Mouse (Mus musculus) myocyte (in vitro differentiated cells): Measurements from ENCODE around the gene Eif3g. TPM values are rescaled to one million over a fixed set of nuclear protein-coding genes. Genes with fewer than 3 reads are reported as not detected.

Experiments used
- H3K27me3 ChIP-seq: one replicate; pipeline ENCODE4 v1.6.1; 2011; ENCODE audit not compliant: control insufficient read depth, insufficient read depth, insufficient read length
- H3K36me3 ChIP-seq: one replicate; pipeline ENCODE4 v1.6.1; 2011; ENCODE audit not compliant: control insufficient read depth, insufficient read depth
- H3K4me2 ChIP-seq: one replicate; pipeline ENCODE4 v1.6.1; 2011; ENCODE audit warnings: low read depth, control low read depth
- H3K4me3 ChIP-seq: one replicate; pipeline ENCODE4 v1.5.1; 2011; ENCODE audit warnings: mild to moderate bottlenecking, control low read depth, moderate library complexity
- H3K79me2 ChIP-seq: one replicate; pipeline ENCODE4 v1.6.1; 2011; ENCODE audit not compliant: control insufficient read depth, insufficient read depth
- H3ac ChIP-seq: one replicate; pipeline ENCODE4 v1.6.1; 2011; ENCODE audit not compliant: control insufficient read depth, insufficient read length
- CEBPB ChIP-seq: IDR thresholded peaks from 2 replicates; pipeline ENCODE4 v1.6.1; 2011; ENCODE audit warnings: mild to moderate bottlenecking, moderate library complexity; ENCODE audit not compliant: poor library complexity, insufficient read depth, severe bottlenecking
- E2F4 ChIP-seq: IDR thresholded peaks from one replicate; pipeline ENCODE4 v1.6.1; 2011; ENCODE audit warnings: mild to moderate bottlenecking, control low read depth, moderate library complexity; ENCODE audit not compliant: insufficient read depth
- MAX ChIP-seq: IDR thresholded peaks from one replicate; pipeline ENCODE4 v1.6.1; 2011; ENCODE audit warnings: low read depth, mild to moderate bottlenecking, control low read depth
- MYOD1 ChIP-seq, 3 experiments: IDR thresholded peaks; one replicate each; pipeline ENCODE4 v1.6.1; 2011; ENCODE audit warnings: control low read depth in 2 of 3, low read depth in 2 of 3, mild to moderate bottlenecking in 2 of 3, moderate library complexity in 1 of 3; ENCODE audit not compliant: insufficient read length in 2 of 3, control insufficient read depth in 1 of 3
- MYOG ChIP-seq, 3 experiments: IDR thresholded peaks; one replicate each; pipeline ENCODE4 v1.6.1; 2011; ENCODE audit warnings: control low read depth in 2 of 3, low read depth in 2 of 3, mild to moderate bottlenecking in 2 of 3; ENCODE audit not compliant: insufficient read length in 2 of 3, control insufficient read depth in 1 of 3, insufficient read depth in 1 of 3
- POLR2A ChIP-seq: IDR thresholded peaks from one replicate; pipeline ENCODE4 v1.6.1; 2011; ENCODE audit warnings: low read depth, mild to moderate bottlenecking, control low read depth, moderate library complexity; ENCODE audit not compliant: insufficient read length
- POLR2AphosphoS2 ChIP-seq: IDR thresholded peaks from one replicate; pipeline ENCODE4 v1.6.1; 2011; ENCODE audit warnings: low read depth, control low read depth; ENCODE audit not compliant: insufficient read length
- REST ChIP-seq: IDR thresholded peaks from one replicate; pipeline ENCODE4 v1.6.1; 2011; ENCODE audit warnings: mild to moderate bottlenecking, control low read depth, moderate library complexity; ENCODE audit not compliant: insufficient read depth, insufficient read length
- SRF ChIP-seq: IDR thresholded peaks from one replicate; pipeline ENCODE4 v1.6.1; 2011; ENCODE audit warnings: low read depth; ENCODE audit not compliant: control insufficient read depth, insufficient read length
- TCF12 ChIP-seq: IDR thresholded peaks from one replicate; pipeline ENCODE4 v1.6.1; 2011; ENCODE audit warnings: mild to moderate bottlenecking, control low read depth; ENCODE audit not compliant: poor library complexity, insufficient read depth, severe bottlenecking
- TCF3 ChIP-seq: IDR thresholded peaks from one replicate; pipeline ENCODE4 v1.6.1; 2011; ENCODE audit warnings: low read depth, control low read depth; ENCODE audit not compliant: insufficient read length
- USF1 ChIP-seq: IDR thresholded peaks from one replicate; pipeline ENCODE4 v1.6.1; 2011; ENCODE audit warnings: low read depth, mild to moderate bottlenecking, control low read depth, moderate library complexity
- polyA plus RNA-seq: library from polyadenylated mRNA; unstranded; fragments of >200 nt; fragmentation: generic; extraction: Trizol; gene quantifications from one replicate; pipeline ENCODE4 v1.2.1, GENCODE M21; 2012; ENCODE audit warnings: missing spikeins

Eif3g gene
- polyA plus RNA-seq, 1 experiment = 202 TPM

DNA sequence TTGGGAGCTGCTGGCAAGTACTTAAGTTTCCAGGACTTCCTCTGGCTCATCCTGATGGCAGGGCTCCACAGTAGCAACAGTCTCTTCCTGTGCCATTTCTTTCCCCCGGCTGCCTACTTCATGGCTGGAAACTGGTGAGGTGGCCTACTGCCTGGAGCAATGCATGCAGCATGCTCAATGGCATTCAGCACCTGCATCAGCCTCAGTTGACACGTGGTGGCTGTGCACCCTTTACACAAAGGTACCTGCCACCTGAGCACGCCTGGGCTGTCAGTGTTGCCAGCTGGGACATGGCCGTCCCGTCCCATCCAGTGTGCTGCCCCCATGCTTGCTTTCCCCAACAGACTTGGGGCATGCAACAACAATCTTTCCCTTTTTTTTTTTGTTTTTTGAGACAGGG is 5.4 kb downstream of the Eif3g start:
- Histone ChIP-seq H3K79me2 (peaks cover 30% of the 10 kb centered on the region), H3K27me3 (no peaks in the 10 kb centered on the region), H3K4me3 (no peak overlapping the region), H3K36me3 (peaks cover 29% of the 10 kb centered on the region), H3ac (no peak overlapping the region), H3K4me2 (no peak overlapping the region)
- TF ChIP-seq POLR2AphosphoS2 (peak; percentile 98), TCF12 (no peak), POLR2A (peak; percentile 80)

DNA sequence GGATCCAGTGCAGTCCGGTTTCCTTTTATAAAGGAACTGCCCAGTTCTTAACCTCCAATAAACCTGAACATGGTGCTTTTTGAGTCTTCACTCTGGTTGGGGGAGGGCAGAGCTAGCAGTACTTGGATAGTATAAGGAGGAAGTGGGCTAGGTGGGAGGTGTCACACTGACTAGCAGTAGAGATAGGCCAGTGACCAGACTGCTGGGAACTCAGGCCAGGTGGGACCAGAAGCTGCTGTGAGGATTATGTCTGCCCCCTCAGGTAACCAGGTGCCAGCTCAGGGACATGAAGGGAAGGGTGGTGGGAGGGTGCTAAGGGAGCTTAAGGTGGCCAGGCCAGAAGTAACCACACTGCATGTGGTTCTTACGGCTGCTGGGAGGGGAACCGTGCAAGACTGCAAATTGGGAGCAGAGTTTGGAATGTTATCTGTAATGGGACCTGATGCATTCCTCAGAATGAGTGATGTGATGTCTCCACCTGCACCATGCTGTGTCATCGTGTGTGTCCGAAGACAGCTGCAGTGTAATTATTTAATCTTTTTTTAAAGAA is 6.2 kb downstream of the Eif3g start:
- Histone ChIP-seq H3K4me2 (no peak overlapping the region), H3K36me3 (peaks cover 29% of the 10 kb centered on the region), H3K27me3 (no peaks in the 10 kb centered on the region), H3K79me2 (peaks cover 21% of the 10 kb centered on the region), H3ac (no peak overlapping the region), H3K4me3 (no peak overlapping the region)
- TF ChIP-seq SRF = no peak
- no peak for TF ChIP-seq USF1
- TF ChIP-seq POLR2A = peak; percentile 41
- no peak for TF ChIP-seq CEBPB
- TF ChIP-seq TCF12 = no peak
- TF ChIP-seq TCF3 = no peak
- no peak for TF ChIP-seq MYOG (IDR thresholded peaks at IDR 0.05; ENCODE audit: control insufficient read depth in 1 of 3, insufficient read depth in 1 of 3, insufficient read length in 2 of 3, low read depth in 2 of 3)
- TF ChIP-seq POLR2AphosphoS2 = peak; percentile 88
- TF ChIP-seq MAX = no peak

GRCm38 (mm10) chr9:20891339-20892103 is 6.9 kb downstream of the Eif3g start:
- TF ChIP-seq E2F4 (no peak), SRF (no peak), MYOG (IDR thresholded peaks at IDR 0.05; ENCODE audit: control insufficient read depth in 1 of 3, insufficient read depth in 1 of 3, insufficient read length in 2 of 3, low read depth in 2 of 3) (no peak), USF1 (no peak), MAX (no peak), REST (no peak), MYOD1 (IDR thresholded peaks at IDR 0.05; ENCODE audit: control insufficient read depth in 1 of 3, insufficient read length in 2 of 3, low read depth in 2 of 3) (no peak), POLR2AphosphoS2 (no peak), TCF12 (no peak)
- H3K4me3 ChIP-seq = no peak overlapping the region
- H3K4me2 ChIP-seq = no peak overlapping the region
- no peaks in the 10 kb centered on the region for H3K27me3 ChIP-seq
- H3ac ChIP-seq = no peak overlapping the region
- H3K79me2 ChIP-seq = peaks cover 16% of the 10 kb centered on the region
- H3K36me3 ChIP-seq = peaks cover 29% of the 10 kb centered on the region

DNA sequence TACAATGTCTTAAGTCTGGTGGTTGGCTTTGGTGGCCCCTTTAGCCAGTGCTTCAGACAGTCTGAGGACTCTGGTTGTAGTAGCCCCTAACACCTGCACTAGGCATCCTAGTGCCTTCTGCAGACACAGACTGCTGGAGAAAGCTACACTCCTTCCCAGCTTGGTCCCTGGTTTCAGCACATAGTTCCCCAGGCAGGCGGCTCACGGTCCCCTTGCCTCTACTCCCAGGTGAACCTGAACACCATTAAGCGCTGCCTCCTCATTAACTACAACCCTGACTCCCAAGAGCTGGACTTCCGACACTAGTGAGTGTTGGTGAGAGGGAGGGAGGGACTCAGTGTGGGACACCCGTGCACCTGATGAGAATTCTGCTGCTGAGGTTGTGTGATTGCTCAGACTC is 8.0 kb downstream of the Eif3g start:
- TF ChIP-seq CEBPB (no peak), POLR2AphosphoS2 (no peak), SRF (no peak), TCF3 (no peak), MAX (no peak), MYOD1 (IDR thresholded peaks at IDR 0.05; ENCODE audit: control insufficient read depth in 1 of 3, insufficient read length in 2 of 3, low read depth in 2 of 3) (no peak), REST (no peak), TCF12 (no peak), MYOG (IDR thresholded peaks at IDR 0.05; ENCODE audit: control insufficient read depth in 1 of 3, insufficient read depth in 1 of 3, insufficient read length in 2 of 3, low read depth in 2 of 3) (no peak), E2F4 (no peak), POLR2A (no peak), USF1 (no peak)
- Histone ChIP-seq H3ac (no peak overlapping the region), H3K4me3 (no peak overlapping the region), H3K79me2 (peaks cover 16% of the 10 kb centered on the region), H3K36me3 (peaks cover 29% of the 10 kb centered on the region), H3K4me2 (no peak overlapping the region), H3K27me3 (no peaks in the 10 kb centered on the region)
